Mouse (Mus musculus): Measurements from ENCODE around the gene Eif2ak4. TPM values are rescaled to one million over a fixed set of nuclear protein-coding genes. Genes with fewer than 3 reads are reported as not detected.

The Eif2ak4 gene
- polyA plus RNA-seq, 1 experiment from 2014 or later, result 15.2 TPM

DNA sequence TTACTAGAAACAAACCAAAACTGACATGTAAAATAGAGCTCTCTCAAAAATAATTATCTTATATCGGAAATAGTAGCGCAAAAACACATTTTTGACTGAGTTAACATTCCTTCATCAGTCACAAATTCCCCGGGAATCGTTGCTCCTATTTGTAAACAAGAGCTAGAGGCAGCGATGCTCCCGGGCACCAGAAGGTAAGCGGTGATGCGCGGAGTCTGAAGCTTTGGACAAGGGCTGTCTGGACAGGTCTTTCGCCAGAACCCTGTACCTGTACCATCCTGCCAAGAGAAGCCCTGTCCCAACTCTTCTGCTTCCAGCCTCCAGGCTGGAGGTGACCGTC, 15.9 kb upstream of the Eif2ak4 start:
- no peaks in the 10 kb centered on the region for H3K36me3 ChIP-seq (ENCODE audit: control insufficient read depth, insufficient read depth, low read length)
- H3K4me3 ChIP-seq (ENCODE audit: low read depth, low read length), result peak overlapping the region; percentile 48
- H3K27ac ChIP-seq (ENCODE audit: low read length), result no peak overlapping the region
- H3K9me3 ChIP-seq (ENCODE audit: control insufficient read depth, low read depth, low read length), result no peaks in the 10 kb centered on the region; the same call in 1 of the 2 replicates
- H3K4me2 ChIP-seq (replicated peaks; ENCODE audit: low read depth, low read length), result peak overlapping the region; percentile 98
- WGBS, result 8% methylated on average over 11 of the region's 11 CpGs
- H3K27me3 ChIP-seq (ENCODE audit: control insufficient read depth, insufficient read depth, low read length), result 0 out of 2 replicates have a peak, but pooled peaks cover 2% of the 10 kb centered on the region
- peaks cover 14% of the 10 kb centered on the region; the same call in 1 of the 2 replicates for H3K4me1 ChIP-seq (ENCODE audit: control insufficient read depth, insufficient read depth, low read length)
- ATAC-seq (ENCODE audit: insufficient number of reproducible peaks, insufficient read depth, low FRiP score, low read depth), result no peak
- no peak overlapping the region for H3K9ac ChIP-seq (replicated peaks; ENCODE audit: low read depth, low read length)

- Histone ChIP-seq H3K4me1 (ENCODE audit: control insufficient read depth, insufficient read depth, low read length) (peaks cover 14% of the 10 kb centered on the region; the same call in 1 of the 2 replicates), H3K27ac (ENCODE audit: low read length) (no peak within 1 kb of the TSS), H3K9me3 (ENCODE audit: control insufficient read depth, low read depth, low read length) (no peaks in the 10 kb centered on the region; the same call in 1 of the 2 replicates), H3K36me3 (ENCODE audit: control insufficient read depth, insufficient read depth, low read length) (no peaks in the 10 kb centered on the region), H3K27me3 (ENCODE audit: control insufficient read depth, insufficient read depth, low read length) (0 out of 2 replicates have a peak, but pooled peaks cover 2% of the 10 kb centered on the region), H3K9ac (replicated peaks; ENCODE audit: low read depth, low read length) (peak within 1 kb of the TSS; percentile 33), H3K4me2 (replicated peaks; ENCODE audit: low read depth, low read length) (peak within 1 kb of the TSS; percentile 98), H3K4me3 (ENCODE audit: low read depth, low read length) (peak within 1 kb of the TSS; percentile 48)
- ATAC-seq (ENCODE audit: insufficient number of reproducible peaks, insufficient read depth, low FRiP score, low read depth), result peak; percentile 76
- WGBS, result under 1% methylated on average over 54 of the region's 59 CpGs
These were observed 15.4 kb upstream of the Eif2ak4 start, which contains the start of gene Gpr176 for GRCm38 (mm10) chr2:118372901-118373571. Gene Gpr176, minus strand, starts transcription at chr2:118373419.

DNA sequence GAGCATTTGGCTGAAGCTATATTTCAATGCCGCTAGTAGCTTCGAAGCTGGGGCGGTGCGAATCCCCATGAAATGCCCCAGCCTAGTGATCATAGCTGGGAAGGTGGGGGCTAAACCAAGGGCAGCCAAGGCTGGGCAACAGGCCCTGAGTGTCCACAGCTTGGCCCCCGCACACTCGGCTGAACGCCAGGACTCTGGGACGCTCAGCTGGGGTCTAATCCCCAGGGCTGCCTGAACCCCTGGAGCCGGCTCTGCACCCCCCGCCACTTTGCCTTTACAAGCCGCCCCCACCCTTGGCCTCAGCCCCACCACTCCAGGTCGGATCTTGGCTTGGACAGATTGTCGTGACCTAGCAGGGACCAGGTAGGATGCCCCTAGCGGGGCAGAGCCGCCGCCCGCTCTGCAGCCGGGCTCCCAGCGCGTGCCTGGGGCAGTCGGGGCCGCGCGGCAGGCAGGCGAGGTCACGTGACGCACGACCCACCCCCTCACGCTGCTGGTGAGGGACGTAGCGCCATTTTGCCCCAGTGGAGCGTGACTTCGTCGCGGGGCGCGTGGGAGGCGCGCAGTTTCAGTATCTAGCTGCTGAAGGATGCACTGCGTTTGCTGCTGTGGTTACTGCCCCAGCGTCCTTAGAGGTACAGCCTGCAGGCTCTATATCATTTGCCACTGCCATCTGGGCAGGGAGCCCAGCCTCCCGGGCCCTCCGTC, 14.7 kb upstream of the Eif2ak4 start:
- H3K27ac ChIP-seq (ENCODE audit: low read length), result no peak overlapping the region
- no peaks in the 10 kb centered on the region for H3K36me3 ChIP-seq (ENCODE audit: control insufficient read depth, insufficient read depth, low read length)
- H3K4me1 ChIP-seq (ENCODE audit: control insufficient read depth, insufficient read depth, low read length), result peaks cover 14% of the 10 kb centered on the region; the same call in 1 of the 2 replicates
- no peaks in the 10 kb centered on the region; the same call in 1 of the 2 replicates for H3K9me3 ChIP-seq (ENCODE audit: control insufficient read depth, low read depth, low read length)
- peak overlapping the region; percentile 98 for H3K4me2 ChIP-seq (replicated peaks; ENCODE audit: low read depth, low read length)
- WGBS, result 2% methylated on average over 43 of the region's 43 CpGs
- H3K9ac ChIP-seq (replicated peaks; ENCODE audit: low read depth, low read length), result peak overlapping the region; percentile 33
- H3K27me3 ChIP-seq (ENCODE audit: control insufficient read depth, insufficient read depth, low read length), result 0 out of 2 replicates have a peak, but pooled peaks cover 2% of the 10 kb centered on the region
- peak overlapping the region; percentile 48 for H3K4me3 ChIP-seq (ENCODE audit: low read depth, low read length)
- peak; percentile 88 for ATAC-seq (ENCODE audit: insufficient number of reproducible peaks, insufficient read depth, low FRiP score, low read depth)

- no peak for ATAC-seq (ENCODE audit: insufficient number of reproducible peaks, insufficient read depth, low FRiP score, low read depth)
- H3K36me3 ChIP-seq (ENCODE audit: control insufficient read depth, insufficient read depth, low read length), result no peaks in the 10 kb centered on the region
- no peak overlapping the region for H3K4me2 ChIP-seq (replicated peaks; ENCODE audit: low read depth, low read length)
- H3K9me3 ChIP-seq (ENCODE audit: control insufficient read depth, low read depth, low read length), result no peaks in the 10 kb centered on the region
- 0 out of 2 replicates have a peak, but pooled peaks cover 2% of the 10 kb centered on the region for H3K27me3 ChIP-seq (ENCODE audit: control insufficient read depth, insufficient read depth, low read length)
- WGBS, result 51% methylated on average over 1 of the region's 1 CpGs
- no peak overlapping the region for H3K27ac ChIP-seq (ENCODE audit: low read length)
- no peak overlapping the region for H3K9ac ChIP-seq (replicated peaks; ENCODE audit: low read depth, low read length)
- H3K4me1 ChIP-seq (ENCODE audit: control insufficient read depth, insufficient read depth, low read length), result peaks cover 14% of the 10 kb centered on the region; the same call in 1 of the 2 replicates
- H3K4me3 ChIP-seq (ENCODE audit: low read depth, low read length), result no peak overlapping the region
These were observed 12.9 kb upstream of the Eif2ak4 start for GRCm38 (mm10) chr2:118375522-118375921.

DNA sequence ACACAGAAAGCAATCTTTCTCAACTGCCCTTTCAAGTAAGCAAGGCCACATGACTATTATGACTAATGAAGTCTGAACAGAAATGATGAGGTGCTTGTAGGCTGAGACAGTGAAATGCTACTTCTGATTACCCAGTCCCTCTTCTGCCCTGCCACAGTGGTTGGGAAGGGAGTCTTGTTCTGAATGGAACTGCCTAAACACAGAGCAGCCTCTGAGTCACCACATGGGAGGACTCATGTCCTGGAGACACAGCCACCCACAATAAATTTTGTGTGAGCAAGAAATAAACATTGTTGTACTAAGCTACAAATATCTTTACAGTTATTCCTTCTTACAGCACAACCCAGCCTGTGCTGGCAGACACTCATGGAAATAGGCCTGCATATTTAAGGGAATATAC, 12.5 kb upstream of the Eif2ak4 start:
- no peak overlapping the region for H3K4me2 ChIP-seq (replicated peaks; ENCODE audit: low read depth, low read length)
- peaks cover 14% of the 10 kb centered on the region; the same call in 1 of the 2 replicates for H3K4me1 ChIP-seq (ENCODE audit: control insufficient read depth, insufficient read depth, low read length)
- no peak overlapping the region for H3K9ac ChIP-seq (replicated peaks; ENCODE audit: low read depth, low read length)
- no peak overlapping the region for H3K27ac ChIP-seq (ENCODE audit: low read length)
- 0 out of 2 replicates have a peak, but pooled peaks cover 2% of the 10 kb centered on the region for H3K27me3 ChIP-seq (ENCODE audit: control insufficient read depth, insufficient read depth, low read length)
- H3K4me3 ChIP-seq (ENCODE audit: low read depth, low read length), result no peak overlapping the region
- H3K9me3 ChIP-seq (ENCODE audit: control insufficient read depth, low read depth, low read length), result no peaks in the 10 kb centered on the region
- no peaks in the 10 kb centered on the region for H3K36me3 ChIP-seq (ENCODE audit: control insufficient read depth, insufficient read depth, low read length)
- ATAC-seq (ENCODE audit: insufficient number of reproducible peaks, insufficient read depth, low FRiP score, low read depth), result no peak

DNA sequence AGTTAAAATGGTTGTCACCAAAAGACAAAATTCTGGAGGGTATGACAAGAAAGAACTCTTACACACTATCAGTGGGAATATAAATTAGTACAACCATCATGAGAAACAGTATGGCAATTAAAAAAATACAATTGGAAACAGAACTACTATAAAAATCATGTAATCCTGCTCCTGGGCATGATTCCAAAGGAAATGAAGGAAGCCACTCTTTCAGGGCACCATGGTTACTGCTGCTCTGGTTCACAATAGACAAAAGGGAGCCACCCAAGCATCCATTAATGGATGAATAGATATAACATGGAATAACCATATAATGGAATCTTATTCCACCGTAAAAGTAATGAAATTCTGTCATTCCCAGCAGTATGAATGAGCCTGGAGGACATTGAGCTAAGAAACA, 8.7 kb upstream of the Eif2ak4 start:
- Histone ChIP-seq H3K9me3 (ENCODE audit: control insufficient read depth, low read depth, low read length) (no peaks in the 10 kb centered on the region), H3K4me2 (replicated peaks; ENCODE audit: low read depth, low read length) (no peak overlapping the region), H3K4me1 (ENCODE audit: control insufficient read depth, insufficient read depth, low read length) (no peaks in the 10 kb centered on the region), H3K27me3 (ENCODE audit: control insufficient read depth, insufficient read depth, low read length) (no peaks in the 10 kb centered on the region), H3K9ac (replicated peaks; ENCODE audit: low read depth, low read length) (no peak overlapping the region), H3K27ac (ENCODE audit: low read length) (no peak overlapping the region), H3K4me3 (ENCODE audit: low read depth, low read length) (no peak overlapping the region), H3K36me3 (ENCODE audit: control insufficient read depth, insufficient read depth, low read length) (no peaks in the 10 kb centered on the region)
- ATAC-seq (ENCODE audit: insufficient number of reproducible peaks, insufficient read depth, low FRiP score, low read depth), result no peak
- WGBS, result 72% methylated on average over 1 of the region's 1 CpGs

- H3K4me2 ChIP-seq (replicated peaks; ENCODE audit: low read depth, low read length), result no peak overlapping the region
- no peaks in the 10 kb centered on the region for H3K4me1 ChIP-seq (ENCODE audit: control insufficient read depth, insufficient read depth, low read length)
- ATAC-seq (ENCODE audit: insufficient number of reproducible peaks, insufficient read depth, low FRiP score, low read depth), result no peak
- H3K9ac ChIP-seq (replicated peaks; ENCODE audit: low read depth, low read length), result no peak overlapping the region
- H3K36me3 ChIP-seq (ENCODE audit: control insufficient read depth, insufficient read depth, low read length), result no peaks in the 10 kb centered on the region
- H3K27me3 ChIP-seq (ENCODE audit: control insufficient read depth, insufficient read depth, low read length), result no peaks in the 10 kb centered on the region
- H3K9me3 ChIP-seq (ENCODE audit: control insufficient read depth, low read depth, low read length), result no peaks in the 10 kb centered on the region
- 73% methylated on average over 5 of the region's 5 CpGs for WGBS
- H3K27ac ChIP-seq (ENCODE audit: low read length), result no peak overlapping the region
- no peak overlapping the region for H3K4me3 ChIP-seq (ENCODE audit: low read depth, low read length)
These were observed 5.0 kb upstream of the Eif2ak4 start for GRCm38 (mm10) chr2:118383387-118383786.

- WGBS, result 33% methylated on average over 3 of the region's 3 CpGs
- Histone ChIP-seq H3K4me1 (ENCODE audit: control insufficient read depth, insufficient read depth, low read length) (peaks cover 8% of the 10 kb centered on the region; the same call in 1 of the 2 replicates), H3K36me3 (ENCODE audit: control insufficient read depth, insufficient read depth, low read length) (no peaks in the 10 kb centered on the region), H3K9me3 (ENCODE audit: control insufficient read depth, low read depth, low read length) (no peaks in the 10 kb centered on the region), H3K27ac (ENCODE audit: low read length) (no peak overlapping the region), H3K4me2 (replicated peaks; ENCODE audit: low read depth, low read length) (peak overlapping the region; percentile 58), H3K4me3 (ENCODE audit: low read depth, low read length) (peak overlapping the region; percentile 67), H3K27me3 (ENCODE audit: control insufficient read depth, insufficient read depth, low read length) (no peaks in the 10 kb centered on the region), H3K9ac (replicated peaks; ENCODE audit: low read depth, low read length) (no peak overlapping the region; the same call in 1 of the 2 replicates)
- no peak for ATAC-seq (ENCODE audit: insufficient number of reproducible peaks, insufficient read depth, low FRiP score, low read depth)
These were observed 1.2 kb downstream of the Eif2ak4 start for GRCm38 (mm10) chr2:118389569-118389968.
